Mouse (Mus musculus) urinary bladder, postnatal 10 days (tissue): ENCODE measurements around the gene Unc5c.

Experiments used
- DNase-seq: peaks from one replicate; pipeline ENCODE4 v3.0.0; 2022; ENCODE audit warnings: low spot score

Gene Unc5c

DNA sequence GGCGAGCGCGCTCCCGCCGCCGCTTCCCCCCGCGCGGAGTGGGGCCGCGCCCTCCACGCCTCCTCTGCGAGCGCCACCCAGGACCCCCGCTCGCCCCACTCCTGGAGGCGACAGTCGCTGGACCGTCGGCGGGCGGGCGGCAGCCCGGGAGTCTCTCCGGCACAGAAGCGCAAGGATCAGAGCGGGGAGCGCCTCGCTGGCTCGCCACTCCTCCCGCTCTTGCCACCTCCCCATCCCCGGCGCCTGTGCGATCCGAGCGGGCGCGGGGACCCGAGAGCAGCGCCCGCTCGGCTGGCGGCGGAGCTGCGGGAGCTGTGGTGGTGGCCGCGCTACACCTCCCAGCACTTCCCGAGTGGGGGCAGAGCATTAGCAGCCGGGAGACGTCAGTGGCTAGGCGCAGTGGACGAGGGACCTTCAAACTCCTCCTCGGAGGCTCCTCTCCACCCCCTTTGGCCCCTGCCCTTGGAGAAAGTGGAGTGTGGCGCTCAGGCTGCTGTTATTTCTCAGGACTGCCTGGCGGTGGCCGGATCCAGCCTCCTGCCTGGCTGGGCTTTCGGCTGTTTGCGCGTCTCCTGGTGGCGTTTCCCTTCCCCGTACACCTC, at the start of gene Unc5c:
Unc5c (plus strand) TSS at position 113 of the 602 bp plus-strand sequence.
- DNase-seq = peak; percentile 18

DNA sequence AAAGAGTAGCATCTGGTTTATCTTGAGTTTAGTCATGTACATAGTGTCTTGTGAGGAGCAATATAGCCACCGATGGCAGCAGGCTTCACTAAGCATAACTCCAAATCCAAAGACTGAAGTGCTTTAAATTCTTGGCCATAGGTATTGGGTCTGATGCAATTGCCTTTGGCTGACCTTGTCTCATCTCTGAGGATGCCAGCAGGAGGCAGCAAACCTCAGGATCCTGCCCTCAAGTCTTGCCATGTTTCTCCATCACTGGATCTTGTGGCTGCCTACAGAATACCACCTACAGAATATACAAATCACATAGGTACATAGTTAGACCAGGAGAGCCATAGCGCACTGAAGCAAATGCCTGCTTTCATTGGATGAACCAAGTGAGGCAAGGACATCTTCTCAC, 7.5 kb upstream of the Unc5c start:
- DNase-seq = no peak

DNA sequence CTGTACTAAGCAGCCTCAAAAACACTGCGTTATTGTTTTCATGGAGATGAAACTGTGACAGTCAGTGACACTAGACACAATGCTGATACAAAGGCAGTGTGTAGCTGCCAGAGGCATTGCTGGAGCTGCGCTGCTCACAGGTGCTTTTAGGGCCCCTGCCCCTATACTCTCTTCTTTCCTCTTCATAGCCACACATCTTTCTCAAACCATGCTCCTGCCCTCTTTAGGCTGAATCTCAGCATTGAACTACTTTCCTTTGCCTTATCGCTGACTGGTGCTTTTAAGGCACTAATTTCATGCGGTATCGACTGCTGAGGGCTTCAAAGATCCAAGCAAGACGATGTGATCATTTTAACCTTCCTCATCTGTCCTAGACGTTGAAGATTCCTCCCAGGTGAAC, 2.5 kb upstream of the Unc5c start:
- no peak for DNase-seq

DNA sequence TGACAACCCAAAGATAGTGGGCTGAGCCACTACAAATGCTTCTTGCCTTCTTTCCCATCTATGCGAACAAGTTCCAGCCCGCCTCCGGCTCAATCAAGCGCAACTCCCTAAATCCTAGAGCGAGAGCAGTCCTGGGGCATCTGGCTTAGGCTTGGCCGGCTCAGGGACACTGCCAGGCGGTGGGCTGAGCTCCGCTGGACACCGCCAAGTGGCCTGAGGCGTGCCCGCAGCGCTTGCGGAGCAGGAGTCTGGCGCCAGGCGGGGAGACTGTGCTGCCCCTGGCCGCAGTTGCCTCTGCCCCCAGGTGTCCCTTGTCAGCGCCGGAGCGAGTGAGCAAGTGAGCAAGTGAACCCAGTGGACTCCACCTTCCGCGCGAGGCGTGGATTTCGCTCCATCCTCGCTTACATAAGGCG, 319 bp upstream of the Unc5c start:
- peak; percentile 16 for DNase-seq

GRCm38 (mm10) chr3:141466061-141466460, 1.0 kb downstream of the Unc5c start:
- no peak for DNase-seq

GRCm38 (mm10) chr3:141466727-141467335, 1.8 kb downstream of the Unc5c start:
- no peak for DNase-seq

DNA sequence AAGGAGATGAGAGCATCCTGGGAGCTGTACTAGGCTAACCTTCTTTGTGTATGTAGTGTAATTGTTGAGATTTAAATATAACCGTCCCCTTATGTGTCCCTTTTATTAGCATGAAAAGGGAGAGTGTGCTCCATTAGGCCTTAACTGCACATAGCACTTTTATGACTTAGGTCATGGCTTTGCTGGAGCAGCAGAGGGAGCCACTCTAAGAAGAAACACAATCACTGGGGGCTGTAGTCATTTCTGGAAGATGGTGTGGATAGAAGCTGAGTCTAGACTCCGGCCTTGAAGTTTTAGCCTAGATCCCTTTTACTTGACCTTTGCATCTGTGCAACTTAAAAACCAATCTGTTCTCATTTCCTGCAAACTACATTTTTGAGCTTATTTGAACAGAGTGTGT, 4.3 kb downstream of the Unc5c start:
- no peak for DNase-seq

GRCm38 (mm10) chr3:141473205-141473604, 8.2 kb downstream of the Unc5c start:
- no peak for DNase-seq

DNA sequence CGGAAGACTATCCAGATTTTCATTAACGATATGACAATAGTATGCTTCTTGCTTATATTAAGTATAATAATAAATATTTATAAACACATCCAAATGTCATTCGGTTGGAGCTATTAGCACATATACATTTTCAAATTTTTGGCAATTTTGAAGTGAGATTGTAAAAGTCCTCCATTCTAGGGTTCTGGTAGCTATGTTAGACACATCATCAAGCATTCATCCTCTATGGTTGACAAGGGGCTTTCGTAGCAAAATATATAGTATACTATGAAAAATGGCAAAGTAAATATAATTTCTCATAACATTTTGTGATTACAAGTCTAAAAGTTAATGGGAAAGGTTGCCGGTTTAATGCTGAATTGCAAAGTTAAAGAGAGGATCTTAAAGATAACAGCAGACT, 10.4 kb downstream of the Unc5c start:
- DNase-seq = no peak

DNA sequence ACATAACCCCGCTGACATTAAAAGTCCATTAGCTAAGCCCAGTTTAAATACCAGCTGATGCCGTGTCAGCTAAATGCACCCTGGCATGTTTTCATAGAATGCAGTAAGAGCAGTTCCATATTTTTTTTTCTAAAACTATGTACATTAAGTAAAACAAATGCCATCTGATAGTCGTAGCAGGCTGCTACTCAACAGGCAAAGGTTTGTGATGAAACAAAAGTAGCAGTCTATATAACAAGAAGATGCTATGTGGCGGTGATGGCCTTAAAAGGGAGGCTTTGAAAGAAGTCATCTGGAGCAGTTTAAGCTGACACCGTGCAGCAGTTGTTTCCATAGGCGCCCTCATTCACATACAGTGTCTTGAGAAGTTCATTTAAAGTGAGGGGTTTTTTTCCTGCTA, 10.9 kb downstream of the Unc5c start:
- no peak for DNase-seq

DNA sequence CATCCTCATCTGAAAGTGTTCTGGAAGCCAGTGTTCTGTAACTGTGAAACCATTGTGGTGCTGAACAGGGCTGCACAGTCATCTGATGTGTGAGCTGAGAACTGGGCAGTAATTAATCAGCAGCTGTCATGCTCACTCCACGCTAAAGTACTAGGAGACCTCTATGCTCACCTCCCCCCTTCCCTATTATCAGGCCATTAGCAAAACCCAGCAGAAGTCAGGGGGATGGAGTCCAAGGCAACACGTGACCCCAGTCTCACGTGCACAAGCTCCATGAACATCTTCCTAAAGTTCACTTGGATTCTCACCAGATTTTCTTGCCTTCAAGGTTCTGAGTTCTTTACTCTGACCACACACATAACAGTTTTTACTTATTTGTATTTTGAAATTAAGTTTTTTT, 11.7 kb downstream of the Unc5c start:
- DNase-seq = no peak

DNA sequence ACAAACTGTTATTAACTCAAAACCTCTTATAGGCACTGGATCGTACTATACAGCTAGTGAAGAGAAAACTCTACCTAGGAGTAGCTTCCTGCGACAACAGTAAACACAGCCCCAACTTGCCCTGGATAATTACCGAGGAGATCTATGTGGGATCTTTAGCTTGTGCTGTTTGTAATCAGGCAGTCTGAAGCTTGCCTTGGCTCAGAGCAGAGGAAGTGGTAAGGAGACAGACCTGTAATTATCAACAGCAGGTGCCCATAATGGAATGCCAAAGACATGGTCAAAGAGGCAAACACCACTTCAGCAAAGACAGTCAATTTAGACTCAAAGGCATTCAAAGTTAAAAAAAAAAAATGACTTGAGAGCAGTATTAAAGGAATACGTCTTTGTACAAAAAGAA, 17.4 kb downstream of the Unc5c start:
- no peak for DNase-seq

GRCm38 (mm10) chr3:141483665-141484431, 18.8 kb downstream of the Unc5c start:
- no peak for DNase-seq

GRCm38 (mm10) chr3:141485218-141485617, 20.2 kb downstream of the Unc5c start:
- DNase-seq = no peak

DNA sequence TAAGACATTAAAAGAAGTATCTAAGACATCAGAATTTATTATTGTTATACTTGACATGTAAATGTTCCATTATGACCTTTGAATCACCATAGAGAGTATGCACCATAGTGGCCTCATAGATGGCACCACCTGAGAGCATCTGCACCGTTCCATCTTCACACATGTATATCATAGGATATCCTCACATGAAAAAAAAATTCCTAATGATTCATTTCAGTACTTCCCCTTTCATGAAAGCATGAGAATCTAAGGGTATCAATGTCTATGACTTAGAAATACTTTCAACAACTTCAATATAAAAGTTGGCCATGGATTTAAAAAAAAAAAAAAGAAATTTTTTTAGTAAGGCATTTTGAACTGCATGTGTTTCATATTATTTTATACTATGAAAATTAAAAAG, 25.6 kb downstream of the Unc5c start:
- DNase-seq = no peak

- DNase-seq = no peak
Observed at GRCm38 (mm10) chr3:141491272-141491950, 26.4 kb downstream of the Unc5c start.

GRCm38 (mm10) chr3:141491951-141492310, 26.9 kb downstream of the Unc5c start:
- no peak for DNase-seq

DNA sequence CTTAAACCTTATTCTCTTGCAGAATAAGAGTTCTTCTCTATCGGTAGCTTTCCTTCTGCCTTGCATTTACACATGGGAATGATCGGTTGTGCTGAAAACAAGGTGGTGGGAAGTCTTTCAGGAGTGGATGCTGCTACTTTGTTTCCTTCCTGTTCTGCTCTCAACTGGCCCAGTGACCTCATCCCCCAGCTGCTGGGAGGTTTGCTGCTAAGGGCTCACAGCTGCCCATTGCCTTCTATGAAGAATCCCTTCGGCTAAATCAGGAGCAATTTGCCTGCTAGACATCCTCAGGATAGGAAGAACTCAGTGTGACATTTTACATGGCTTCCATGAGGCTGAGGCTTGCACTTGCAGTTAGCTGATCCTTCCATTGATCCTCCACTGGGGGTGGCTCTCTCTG, 28.0 kb downstream of the Unc5c start:
- no peak for DNase-seq

DNA sequence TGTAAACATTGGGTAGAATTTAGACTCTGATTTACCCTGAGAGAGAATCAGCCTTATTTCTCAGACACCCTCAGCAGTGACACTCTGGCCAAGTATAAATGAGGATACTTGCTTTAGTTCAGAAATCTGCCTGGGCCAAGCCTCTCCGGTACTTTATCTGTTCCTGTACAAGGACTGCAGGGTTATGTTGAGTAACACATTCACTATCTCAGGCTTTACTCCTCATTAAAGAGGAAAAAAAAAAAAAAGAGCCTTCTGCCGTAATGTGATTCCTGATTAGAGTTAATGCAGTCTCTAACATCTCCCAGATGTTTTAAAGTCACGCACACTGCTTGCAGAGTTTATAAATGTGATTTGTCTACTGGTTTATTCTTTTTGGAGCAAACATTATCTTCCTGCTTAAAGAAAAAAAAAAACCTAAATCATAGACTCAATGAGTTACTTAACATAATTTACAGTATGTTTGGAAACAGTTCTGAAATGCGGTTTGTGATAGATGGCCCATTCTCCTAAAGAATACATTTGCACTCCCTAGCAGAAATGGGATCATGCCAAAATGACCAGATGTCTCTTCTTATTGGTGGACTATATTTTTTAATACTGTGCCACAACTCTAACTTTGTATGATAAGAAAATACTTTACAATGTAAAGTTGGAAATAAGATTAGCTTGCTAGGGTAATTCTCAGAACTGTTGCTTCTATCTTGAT, 33.5 kb downstream of the Unc5c start:
- no peak for DNase-seq

DNA sequence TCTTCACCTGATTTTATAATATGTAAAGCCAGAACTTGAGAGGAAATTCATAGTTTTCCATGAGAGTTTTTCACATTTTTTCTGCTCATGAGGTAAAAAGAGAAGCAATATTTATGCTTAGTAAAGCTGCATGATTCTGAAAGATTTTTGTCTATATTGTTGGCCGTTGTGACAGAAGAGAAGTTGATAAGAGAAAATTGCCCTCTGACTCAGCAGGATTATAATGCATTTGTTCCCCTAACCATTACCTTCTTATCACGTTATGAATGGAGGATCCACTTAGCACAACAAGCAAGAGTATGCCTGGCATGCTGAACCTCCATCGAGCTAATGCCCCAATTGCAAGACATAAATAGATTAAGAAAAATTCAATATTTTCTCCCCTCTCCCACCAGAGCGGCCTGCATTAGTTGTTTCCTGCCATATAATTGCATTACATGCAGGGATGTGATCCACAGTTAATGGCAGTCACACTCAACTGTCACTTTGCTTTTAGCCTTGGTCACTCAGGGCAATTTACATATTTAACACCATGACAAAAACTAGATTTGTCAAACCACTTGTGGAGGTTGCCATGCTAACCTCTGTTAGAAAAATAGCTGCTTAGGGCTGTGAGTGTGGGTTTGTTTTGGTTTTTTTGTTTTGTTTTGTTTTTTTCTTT, 37.0 kb downstream of the Unc5c start:
- DNase-seq = no peak

- no peak for DNase-seq
Observed at GRCm38 (mm10) chr3:141503331-141503730, 38.3 kb downstream of the Unc5c start.

DNA sequence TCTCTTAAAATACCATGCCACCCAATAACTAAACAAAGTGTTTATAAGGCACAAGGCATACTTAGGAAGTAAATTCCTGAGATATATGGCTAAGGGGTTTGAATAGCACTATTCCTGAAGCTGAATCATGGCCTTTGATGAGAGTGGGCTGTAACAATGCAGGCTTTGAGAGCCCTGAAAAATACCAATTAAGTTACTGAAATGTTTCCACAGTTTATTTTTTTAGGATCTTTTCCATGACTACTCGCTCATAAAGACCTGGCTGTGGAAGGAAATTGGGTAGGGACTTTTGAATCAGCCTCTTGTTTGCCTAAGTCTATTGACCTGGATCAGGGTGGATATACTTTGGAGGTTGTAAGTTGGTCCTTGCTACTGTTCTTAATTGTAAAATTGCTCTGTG, 44.8 kb downstream of the Unc5c start:
- DNase-seq = no peak
